Mouse (Mus musculus) right cerebral cortex, postnatal 10 days (tissue): ENCODE measurements around the gene Sdr42e1.

Source experiments
- DNase-seq, 2 experiments: peaks; one replicate each; pipeline ENCODE4 v3.0.0; 2021; ENCODE audit warnings: low spot score in 2 of 2

Sdr42e1 gene

DNA sequence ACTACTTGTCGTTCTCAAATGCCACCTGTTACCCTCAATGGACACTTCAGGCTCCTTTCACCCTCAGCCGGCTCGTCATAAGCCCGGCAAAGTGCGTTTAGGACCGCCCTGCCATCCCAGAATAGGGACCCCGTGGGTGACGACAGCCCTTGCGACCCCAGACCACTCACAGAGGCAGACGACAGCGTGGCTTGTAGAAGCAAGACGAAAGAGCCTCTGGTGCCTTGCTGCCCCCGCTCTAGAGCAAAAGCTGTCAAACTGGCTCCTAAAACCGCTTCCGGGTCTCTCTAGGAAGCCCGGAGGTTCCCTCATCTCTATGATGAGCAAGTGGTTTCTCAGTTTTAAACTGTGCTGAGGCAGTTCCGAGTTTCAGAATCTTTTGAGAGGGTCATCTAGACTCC is at the start of gene Sdr42e1:
Gene Sdr42e1 (minus strand): TSS at position 260 of the 401 bp plus-strand sequence.
- peak; percentile 46 to 55 for DNase-seq

DNA sequence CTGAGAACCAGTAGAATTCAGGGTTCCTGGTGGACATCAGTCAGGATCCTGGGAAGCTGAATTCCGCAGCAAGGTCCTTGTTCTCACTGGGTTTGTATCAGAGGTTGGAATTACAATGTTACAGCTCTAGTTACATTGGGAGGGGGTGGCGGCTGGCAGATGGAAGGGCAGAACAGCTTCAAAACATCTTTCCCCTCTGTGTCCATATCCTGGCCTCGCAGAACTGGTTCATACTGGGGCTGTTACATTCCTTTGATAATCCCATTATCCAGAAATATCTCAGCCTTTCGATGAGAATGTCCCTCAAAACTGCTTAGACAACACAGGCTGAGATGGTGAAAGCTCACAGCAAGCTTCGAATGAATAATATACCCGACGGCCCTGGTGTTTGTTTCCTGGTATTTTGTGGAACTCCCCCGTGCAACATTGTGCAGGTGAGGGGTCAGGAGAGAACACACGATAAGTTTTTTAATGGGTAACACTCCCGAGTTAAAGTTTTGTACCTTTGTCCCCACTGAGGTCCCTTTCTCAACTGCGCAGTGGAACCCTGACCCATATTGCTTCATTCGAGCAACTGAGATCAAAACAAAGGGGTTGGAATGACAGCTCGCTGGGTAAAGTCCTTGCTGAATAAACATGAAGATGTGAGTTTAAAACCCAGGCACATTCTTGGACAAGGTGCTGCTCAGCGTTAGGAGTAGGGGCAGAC is 44.8 kb upstream of the Sdr42e1 start:
- no peak for DNase-seq

DNA sequence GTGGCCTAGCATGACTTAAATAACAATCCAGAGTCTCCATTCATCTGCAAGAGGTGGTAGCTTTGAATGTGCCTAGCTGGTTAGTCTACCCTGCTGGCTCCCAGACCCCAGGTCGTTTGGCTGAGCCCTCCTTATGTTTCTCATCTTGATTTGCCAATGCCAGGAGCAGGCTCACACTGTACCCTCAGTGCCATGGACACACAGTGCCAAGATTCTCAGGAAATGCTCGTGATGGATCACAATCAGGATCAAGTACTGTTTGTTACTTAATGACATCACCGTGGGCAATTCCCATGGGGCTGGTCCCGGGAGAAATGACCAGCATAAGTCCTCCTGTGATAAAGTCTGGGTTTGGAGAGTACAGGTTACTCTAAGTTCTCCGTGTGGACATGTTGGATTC is 42.4 kb upstream of the Sdr42e1 start:
- no peak for DNase-seq

DNA sequence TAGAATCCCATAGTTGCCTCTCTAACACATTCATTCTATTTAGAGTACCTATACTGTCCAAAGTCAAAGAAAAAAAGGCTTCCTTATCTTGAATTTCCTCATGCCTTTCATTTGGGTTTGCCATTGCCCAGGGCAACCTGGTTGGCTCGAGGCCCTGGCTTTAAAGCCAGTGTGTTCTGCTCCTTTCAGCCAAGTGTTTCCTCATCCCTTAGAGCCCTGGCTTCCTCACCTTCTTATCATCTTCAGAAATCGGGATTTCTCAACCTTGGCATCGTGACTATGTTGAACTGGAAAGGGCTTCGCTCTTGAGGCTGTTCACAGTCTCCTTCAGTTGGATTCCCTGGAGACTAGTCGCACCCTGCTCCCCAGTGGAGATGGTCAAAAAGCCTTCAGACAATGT is 41.1 kb upstream of the Sdr42e1 start:
- no peak for DNase-seq

DNA sequence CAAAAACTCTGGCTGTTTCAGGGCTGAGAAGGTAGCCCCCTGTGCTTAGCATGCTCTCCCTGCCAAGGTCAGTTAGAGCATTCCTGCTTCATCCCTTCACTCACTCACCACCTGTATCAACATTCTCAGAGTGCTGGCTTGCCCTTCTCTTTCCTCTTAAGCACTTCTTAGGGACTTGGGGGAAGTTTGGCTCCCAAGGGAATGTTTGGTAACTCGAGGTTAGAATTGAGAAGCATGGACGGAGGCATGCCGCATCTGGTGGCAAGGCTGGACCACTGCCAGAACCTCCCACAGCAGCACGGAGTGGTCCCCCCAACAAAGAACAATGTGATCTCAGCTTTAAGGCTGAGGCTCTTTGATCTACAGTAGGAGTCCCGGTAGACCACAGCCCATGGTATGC is 38.7 kb upstream of the Sdr42e1 start:
- no peak for DNase-seq

DNA sequence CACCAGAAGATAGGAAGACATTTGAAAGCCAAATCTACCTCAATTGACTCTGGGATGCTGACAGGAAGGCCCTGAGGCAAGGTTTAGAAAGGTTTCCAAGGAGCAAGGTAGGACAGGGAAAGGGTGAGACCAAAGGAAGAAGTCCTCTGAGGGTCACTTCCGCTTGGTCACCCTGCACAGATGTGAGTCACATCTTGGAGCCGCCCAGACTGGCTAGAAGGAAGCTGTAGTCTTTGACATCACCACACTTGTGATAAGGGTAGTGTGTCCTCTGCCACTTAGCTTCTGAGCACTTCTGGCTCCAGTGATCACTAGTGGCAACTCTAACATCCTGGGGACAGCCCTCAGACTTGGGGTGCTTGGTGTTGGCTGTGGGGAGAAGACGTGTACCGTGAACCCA is 32.7 kb upstream of the Sdr42e1 start:
- DNase-seq, result no peak

DNA sequence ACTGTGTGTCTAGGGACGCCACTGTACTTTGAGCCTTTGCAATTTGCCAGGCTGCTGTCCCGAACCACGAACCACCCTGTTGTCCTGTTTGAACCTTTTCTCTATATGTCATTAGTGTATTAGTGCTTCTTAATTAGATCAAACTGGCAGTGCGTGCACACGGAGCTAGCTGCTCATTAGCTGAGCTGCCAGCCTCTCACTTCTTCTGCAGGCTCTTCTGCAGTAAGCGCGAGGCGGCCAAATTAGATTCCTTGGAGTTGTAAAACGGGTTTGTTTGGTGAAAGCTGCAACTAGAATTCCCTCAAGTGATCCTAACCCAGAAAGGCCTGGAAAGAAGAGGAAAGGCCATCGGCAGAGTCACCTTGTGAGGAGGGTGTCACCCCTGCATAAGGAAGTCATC is 29.2 kb upstream of the Sdr42e1 start:
- peak in 1 of 2 experiments; percentile 32 for DNase-seq

DNA sequence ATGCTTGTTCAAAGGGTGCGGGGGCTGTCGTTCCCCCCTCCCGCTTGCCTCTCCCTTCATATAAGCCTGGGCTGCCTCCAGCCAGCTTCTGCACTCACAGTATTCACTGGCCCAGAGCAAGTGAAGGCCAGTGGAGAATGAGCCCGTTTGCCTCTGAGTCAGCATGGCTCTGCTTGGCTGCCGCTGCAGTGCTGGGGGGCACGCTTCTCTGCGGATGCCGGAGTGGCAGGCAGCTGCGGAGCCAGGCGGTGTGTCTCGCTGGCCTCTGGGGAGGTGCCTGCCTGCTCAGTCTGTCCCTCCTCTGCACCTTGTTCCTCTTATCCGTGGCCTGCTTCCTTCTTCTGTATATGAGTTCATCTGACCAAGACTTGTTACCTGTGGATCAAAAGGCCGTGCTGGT is 28.4 kb upstream of the Sdr42e1 start, which contains the start of gene Hsd17b2:
Gene Hsd17b2 (plus strand): TSS at position 46 of the 400 bp plus-strand sequence.
- no peak for DNase-seq

DNA sequence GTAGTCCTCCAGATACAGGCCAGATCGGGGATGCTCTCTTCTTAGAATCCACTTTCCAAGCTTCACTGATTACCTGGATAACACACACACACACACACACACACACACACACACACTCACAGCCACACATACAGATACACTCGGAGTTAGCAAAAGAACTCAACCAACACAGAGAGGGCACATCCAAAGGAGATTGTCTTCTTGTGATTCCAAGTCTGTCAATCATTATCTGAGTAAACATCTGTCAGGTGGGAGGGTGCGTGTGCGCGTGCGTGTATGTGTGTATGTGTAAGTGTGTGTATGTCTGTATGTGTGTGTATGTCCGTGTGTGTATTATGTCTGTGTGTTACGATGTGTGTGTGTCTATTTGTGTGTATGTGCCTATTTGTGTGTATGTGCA is 27.8 kb upstream of the Sdr42e1 start:
- no peak for DNase-seq

DNA sequence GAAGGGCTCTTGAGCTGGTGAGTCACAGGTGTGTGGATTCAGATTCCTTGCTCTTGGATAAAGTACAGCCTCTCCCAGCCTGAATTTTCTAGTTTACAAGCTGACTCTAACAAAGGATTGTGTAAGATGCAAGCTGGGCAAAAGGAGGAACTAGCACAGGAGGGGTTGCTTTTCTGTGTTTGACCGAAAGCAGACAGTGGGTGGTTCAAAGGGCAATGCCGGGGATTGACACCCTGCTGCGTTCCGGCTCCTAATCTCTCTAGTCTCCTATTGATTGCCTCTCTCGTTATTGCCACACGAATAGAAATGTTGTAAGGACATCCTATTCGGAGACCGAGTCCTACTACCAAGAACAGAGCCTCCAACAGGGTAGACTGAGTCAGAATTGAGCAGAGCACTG is 27.2 kb upstream of the Sdr42e1 start:
- no peak for DNase-seq

DNA sequence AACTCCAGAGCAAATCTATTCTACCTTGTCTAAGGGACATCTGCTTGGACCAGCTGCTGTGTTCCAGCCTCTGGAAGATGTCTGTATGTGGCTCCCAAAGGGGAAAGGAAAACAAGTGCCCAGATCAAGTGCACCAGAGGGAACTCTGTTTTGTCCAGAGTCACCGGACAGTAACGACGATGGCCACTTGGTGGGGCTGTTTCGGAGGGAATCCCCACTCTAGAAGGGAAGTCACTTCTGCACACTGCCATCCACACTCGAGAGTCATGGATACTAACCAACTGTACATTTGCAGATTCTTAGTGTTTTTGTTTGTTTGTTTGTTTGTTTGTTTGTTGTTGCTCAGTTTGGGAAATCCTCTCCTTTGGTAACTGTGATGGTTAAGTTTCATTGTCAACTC is 23.8 kb upstream of the Sdr42e1 start:
- DNase-seq, result peak in 1 of 2 experiments; percentile 29

DNA sequence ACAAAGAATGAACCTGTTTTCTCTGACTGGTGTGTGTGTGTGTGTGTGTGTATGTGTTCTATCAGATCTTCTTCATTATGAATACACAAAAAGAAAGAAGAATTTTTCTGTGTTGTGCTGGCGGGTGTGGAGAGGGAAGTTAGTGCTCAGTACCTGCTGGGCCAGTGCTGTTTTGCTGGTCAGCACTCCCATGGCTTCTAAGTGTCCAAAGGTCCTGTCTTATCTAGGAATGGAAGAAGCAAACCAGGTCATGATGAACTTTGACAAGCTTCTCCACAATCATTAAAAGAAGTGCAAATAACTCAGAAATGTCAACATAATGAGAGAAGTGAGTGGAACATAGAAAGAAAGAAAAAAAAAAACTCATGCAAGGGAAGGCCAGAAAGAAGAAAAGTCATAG is 22.1 kb upstream of the Sdr42e1 start:
- DNase-seq, result no peak

DNA sequence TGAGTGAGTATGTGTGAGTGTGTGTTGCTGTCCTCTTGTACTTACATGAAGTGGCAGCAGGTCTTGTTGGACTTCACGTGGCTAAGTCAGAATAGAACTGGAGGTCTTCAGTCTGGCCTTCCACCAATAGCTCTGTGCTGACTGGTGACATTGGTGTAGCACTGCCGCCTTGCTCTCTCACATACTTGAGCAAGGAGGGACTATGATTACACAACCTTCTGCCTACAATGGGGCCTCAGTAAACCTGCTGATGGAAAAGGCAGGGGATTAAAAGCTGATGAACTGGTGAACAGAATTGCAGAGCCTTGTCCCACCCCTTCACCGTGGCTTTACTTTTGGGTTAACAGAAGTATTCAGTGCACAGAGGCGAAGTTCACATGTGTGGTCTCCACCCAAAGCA is 18.6 kb upstream of the Sdr42e1 start:
- DNase-seq, result no peak

DNA sequence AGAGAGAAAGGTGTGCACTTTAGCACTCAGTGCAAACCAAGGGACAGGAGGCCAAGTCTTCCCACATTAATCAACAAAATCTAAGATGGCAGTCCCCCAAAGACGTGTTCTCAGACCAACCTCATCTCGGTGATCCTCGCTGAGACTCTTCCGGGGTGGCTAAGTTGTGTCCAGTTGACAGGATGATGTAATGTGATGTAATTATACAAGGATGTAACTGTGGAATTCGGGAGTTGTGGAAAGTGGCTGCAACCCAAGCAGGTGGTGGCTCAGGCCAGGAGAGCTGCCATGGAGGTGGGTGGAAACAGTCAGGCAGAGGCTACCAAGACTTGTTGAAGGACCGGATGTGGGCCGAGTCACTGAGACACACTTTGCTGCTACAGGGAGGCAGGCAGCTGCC is 14.4 kb upstream of the Sdr42e1 start:
- DNase-seq, result no peak

DNA sequence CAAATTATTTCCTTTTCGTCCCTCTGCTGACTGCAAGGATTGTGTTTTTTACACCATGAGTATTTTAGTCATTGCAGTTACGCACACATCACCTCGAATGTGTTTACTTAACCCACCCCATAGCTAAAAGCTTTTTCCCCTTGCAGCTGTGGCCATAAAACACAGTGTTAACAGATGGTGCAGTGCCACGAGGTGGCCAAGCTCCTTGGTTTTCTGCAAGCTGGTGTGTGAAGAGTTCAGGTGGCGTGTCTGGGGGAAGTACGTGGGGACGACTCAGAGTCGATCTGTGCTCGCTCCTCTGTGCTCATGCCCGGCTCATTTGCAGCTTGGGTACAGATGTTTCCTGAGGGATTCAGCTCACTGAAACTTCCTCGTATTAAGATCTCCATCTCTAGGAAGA is 11.0 kb upstream of the Sdr42e1 start:
- DNase-seq, result no peak

DNA sequence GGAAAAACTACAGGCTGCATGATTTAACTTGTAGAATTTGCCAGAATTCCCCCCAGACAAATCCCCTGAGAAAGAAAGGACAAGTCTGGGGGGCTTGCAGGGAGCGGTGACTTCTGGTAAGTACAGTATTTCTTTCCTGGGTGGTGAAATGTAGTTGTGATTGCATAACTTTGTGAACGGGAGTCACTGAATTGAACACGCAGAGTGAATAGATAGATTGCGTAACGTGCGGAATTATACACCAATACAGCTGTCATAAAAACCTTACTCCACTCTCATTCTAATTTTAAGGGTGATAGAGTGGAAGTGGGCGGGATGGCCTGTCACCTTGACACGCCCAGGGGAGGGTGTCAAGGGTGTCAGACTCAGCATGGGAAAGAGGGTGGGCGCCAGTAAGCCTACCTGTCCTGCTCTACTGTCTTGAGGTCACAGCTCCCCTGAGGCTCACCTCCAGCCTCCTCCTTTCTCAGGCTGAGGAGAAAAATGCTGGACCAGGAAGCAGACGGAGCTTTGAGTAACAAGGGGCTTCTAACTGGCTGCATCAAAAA is 10.5 kb upstream of the Sdr42e1 start:
- no peak for DNase-seq

DNA sequence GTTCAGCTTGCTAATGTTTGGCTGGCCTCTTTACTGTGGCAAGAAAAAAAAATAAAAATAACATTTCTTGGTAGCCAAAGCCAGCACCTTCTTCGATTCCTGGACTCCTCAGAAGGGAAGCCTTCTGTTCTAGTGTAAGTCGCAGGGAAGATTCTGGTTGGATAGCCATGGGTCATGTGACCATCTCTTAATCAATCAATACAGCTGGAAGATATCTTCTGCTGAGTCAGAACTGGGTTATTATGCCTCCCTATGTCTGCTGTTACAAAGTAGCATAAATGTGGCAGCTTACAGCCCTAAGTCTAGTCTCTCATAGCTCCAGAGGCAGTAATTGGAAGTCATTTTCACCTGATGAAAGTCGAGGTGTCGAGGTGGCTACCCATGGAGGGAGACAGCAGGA is 5.2 kb upstream of the Sdr42e1 start:
- DNase-seq, result no peak

DNA sequence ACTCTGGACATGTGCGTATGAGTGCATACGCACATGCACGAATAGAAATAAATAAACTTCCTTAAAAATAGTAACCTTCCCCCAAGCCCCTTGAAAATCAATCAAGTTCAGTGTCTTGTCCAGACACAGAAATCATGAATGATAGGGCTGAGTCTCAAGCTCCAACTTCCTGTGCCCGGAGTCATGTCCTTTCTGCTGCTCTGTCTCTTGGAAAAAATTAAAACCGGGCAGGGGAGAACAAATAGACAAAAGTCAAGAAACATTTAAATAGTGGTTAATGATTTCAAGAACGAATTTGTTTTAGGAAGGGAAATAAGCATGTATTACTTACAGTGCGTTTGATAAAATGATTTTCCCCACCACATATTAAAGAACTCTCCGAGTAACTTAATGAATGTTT is 3.5 kb upstream of the Sdr42e1 start:
- no peak for DNase-seq

DNA sequence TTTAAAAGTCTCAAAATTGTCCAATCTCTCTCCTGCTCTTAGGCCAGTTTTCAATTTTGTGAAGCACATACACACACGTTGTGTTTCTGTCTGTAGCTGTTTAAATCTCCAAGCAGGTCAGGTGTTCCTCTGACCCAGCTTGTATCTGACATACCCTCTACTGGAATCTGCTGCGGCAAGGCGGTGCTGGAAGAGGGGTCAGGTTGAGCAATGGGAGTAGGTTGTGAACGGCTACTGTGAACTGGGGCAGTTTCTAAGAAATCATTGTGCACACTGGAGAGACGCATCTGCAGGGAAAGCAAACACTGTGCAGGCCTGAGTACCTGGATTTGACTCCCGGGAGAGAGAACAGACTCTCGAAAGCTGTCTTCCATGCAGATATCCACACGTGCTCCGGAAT is 3.0 kb upstream of the Sdr42e1 start:
- DNase-seq, result no peak

DNA sequence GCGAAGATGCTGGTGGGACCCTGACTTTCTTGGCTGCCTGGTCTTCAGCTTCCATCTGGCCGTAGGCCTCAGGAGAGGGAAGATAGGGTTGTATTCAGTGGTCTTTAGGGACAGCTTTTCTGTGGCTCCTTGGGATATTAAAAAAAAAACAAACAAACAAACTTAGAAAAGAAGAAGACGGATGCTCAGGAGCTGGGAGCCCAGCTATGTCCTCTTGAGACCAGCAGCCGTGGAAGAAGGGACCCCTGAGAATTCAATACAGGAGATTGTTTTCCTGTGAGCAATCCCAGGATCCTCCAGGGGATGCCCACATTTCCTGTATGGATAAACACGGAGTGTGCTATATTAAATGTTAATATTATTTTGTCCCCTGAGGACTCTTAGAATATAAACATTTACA is 1.7 kb upstream of the Sdr42e1 start:
- no peak for DNase-seq

DNA sequence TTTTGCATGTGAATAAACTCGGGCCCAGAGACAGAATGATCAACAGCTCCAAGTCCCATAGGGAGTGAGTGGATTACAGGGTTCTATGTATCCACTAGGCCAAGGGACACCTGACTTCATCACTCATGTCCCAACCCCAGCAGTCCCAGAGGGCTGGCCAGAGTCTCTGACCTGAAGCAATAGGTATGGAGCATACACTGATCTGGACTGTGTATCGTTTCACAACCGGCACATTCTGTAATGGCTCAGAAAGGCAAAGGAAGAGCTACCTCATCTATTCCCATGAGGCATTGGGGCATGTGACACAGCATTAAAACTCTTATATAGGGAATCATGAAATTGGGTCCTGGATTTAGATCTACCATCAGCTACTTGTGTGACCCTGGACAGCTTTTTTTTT is 931 bp downstream of the Sdr42e1 start:
- no peak for DNase-seq

DNA sequence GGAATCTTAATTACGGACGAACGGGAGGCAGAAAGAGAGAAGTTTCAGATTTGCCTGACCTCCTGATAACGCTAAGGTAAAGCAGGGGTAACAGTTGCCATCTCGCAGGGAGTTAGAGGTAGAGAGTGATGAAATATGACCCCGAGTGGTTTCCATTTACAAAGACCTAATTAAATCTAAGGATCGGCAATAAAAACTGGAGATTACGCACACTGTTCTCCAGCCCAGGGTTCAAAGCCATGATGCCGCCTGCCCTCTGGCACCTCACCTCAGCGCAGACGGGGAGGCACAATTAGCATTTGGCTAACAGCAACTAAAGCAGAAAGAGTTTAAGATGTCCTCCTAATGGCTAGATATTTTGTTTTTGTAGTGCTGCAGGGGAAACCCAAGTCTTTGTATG is 3.0 kb downstream of the Sdr42e1 start:
- DNase-seq, result no peak

DNA sequence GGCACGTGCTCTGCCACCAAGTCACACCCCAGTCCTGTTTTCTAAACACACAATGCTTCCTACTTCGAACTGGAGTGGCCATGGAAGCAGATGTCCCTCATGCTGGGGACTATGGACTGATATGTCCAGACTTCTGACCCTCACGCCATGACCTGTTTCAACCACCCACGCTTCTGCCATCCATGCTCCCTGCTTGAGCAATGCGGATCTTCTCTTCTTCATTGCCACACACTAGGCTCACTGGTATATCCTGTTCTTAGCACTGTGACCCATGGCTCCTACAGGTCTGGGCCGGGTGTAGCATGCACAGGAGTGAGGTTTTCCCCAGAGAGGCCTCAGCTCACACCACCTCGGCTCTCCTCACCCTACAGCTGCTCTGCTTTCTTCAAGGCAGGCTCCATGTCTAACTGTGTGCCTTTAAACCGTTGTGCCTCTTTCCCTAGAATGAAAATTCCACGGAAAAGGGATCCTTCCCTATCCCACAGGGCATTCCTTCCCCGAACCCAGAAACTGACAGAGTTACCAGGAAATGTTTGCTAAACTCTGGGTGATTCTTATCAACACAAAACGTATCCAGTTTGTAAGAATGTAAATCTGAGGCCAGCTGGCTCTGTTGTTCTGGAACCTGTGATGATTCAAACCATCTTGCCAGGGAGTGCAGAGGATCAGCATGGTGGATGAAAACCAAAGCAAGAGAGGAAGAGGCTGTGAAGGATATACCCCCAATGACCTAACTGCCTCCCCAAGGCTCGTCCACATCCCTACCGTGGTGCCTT is 6.0 kb downstream of the Sdr42e1 start:
- no peak for DNase-seq
